Mouse (Mus musculus): ENCODE results near the gene Hbs1l. TPM values are rescaled to one million over a fixed set of nuclear protein-coding genes. Genes with fewer than 3 reads are reported as not detected.
"Not testable (repeated sequence)": the region's sequence is repeated elsewhere in the genome, so short reads cannot be mapped to it uniquely, and the experiment has no call there.

The Hbs1l gene
- total RNA-seq, 2 experiments from 2014 or later = 40.4 to 55.4 TPM

DNA sequence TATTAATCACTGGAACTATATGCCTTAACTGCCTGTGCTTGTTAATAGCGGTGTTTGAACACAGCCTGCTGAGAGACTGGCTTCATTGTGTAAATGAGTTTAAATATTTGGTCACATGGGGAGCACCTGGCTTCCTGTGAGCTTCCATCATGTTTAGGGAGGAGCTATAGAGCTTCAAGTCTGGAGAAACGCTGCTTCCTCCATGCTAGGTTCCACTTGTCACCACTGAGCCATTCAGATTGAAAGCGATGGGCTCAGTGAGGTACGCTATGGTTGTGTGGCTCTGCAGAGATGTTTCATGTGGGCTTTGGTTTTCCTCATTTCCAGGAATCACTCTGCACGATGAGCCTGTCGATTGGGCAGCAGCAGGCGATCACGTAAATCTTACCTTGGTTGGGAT is 62.2 kb downstream of the Hbs1l start:
- ATAC-seq (ENCODE audit: poor library complexity, severe bottlenecking) = no peak

DNA sequence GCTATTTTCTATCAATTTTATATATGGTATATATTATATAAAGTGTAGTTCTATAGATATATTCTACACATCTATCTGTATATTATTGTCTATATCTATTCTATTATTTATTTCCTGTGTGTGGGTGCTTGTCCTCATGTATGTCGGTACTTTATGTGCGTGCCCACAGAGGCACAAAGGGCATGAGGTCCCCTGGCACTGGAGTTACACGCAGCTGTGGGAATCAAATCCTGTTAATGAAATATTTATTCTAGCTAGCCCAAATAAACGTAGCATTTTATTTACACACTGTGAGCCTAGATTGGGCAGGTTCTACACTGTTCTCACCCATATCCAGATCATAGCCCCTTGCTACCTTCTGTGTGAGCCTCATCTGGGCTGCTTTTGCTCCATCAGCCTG is 63.3 kb downstream of the Hbs1l start:
- ATAC-seq (ENCODE audit: poor library complexity, severe bottlenecking) = no peak

DNA sequence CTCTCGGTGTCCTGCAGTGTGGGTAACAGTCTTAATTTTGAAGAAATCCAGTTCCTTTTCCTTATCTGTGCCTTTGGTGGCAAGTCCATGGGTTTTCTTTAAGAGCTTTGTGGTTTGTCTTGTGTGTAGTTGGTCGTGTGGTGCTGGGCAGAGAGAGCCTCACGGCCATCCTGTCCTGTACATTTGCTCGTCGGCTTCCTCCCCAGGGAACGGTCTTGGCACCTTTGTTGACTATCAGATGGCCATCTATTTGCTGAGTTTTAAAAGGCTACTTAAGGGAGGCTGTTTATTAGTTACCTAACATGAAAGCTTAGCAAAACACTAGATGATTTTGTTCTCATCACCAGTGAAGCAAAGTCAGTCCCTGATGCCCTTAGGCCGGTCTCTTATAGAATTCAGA is 66.1 kb downstream of the Hbs1l start:
- no peak for ATAC-seq (ENCODE audit: poor library complexity, severe bottlenecking)

DNA sequence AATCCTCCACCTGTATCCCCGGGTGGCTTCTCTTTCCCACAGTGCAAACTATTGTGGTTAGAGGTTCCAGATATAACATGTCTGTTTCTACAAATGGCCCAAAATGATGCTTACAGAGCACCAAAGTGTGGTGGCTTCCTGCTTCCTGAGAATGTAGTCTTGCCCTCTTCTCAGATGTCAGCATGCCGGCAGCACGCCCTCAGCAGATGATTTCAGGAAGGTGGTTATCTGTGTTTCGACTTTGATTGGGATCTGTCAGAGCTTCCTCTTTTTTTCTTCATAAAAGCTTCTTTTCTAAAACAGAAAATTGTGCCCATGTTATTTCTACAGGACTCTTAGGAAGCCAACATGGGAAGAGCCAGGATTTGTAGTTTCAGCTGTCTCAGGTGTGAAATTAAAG is 67.5 kb downstream of the Hbs1l start:
- peak; percentile 47; the same call in 1 of the 2 replicates for ATAC-seq (ENCODE audit: poor library complexity, severe bottlenecking)

DNA sequence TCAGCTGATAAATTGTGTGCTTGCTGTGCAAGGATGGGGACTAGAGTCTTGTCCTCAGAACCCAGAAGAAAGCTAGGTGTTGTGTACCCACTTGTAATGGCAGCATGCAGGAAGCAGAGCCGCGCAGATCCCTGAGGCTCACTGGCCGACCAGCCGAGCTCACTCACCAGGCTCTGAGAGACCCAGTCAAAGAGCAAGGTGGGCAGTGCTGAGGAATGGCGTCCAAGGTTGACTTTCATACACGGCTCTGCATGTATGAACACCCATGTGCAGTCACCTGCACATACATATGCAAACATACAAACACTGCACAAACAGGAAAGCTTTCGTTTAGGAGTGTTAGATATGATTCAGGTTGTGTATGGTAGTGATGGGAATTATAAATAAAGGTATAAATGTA is 69.2 kb downstream of the Hbs1l start:
- no peak for ATAC-seq (ENCODE audit: poor library complexity, severe bottlenecking)

DNA sequence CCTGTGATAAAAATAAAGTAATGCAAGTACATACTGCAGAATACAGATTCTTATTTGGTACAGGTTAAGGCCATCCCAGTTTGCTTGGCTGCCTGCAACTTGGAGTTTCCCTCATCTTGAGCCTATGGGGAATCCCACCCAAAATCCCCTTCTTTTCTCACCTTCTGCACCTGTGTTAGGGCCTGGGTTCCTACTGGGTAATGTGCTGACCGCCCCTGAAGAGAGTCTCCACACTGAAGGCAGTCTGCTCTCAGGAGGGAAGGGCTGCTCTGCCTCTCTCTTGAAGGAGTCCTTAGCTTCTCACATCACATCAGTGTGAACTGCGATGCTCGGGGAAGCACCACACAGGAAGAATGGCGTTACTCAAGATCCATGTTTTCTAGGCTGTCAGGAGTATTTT is 70.1 kb downstream of the Hbs1l start:
- ATAC-seq (ENCODE audit: poor library complexity, severe bottlenecking) = no peak

DNA sequence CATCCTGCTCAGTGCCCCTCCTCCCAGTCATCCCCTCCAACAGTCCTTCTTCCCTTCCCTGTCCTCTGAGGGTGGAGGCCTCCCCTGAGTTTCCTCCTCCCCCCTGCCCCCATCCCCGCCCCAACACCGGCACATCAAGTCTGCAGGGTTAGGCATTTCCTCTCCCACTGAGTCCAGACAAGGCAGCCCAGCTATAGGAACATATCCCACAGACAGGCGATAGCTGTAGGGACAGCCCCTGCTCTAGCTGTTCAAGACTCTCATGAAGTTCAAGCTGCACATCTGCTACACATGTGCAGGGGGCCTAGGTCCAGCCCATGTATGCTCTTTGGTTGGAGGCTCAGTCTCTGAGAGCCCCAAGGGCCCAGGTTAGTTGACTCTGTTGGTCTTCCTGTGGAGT is 70.7 kb downstream of the Hbs1l start:
- no peak for ATAC-seq (ENCODE audit: poor library complexity, severe bottlenecking)

DNA sequence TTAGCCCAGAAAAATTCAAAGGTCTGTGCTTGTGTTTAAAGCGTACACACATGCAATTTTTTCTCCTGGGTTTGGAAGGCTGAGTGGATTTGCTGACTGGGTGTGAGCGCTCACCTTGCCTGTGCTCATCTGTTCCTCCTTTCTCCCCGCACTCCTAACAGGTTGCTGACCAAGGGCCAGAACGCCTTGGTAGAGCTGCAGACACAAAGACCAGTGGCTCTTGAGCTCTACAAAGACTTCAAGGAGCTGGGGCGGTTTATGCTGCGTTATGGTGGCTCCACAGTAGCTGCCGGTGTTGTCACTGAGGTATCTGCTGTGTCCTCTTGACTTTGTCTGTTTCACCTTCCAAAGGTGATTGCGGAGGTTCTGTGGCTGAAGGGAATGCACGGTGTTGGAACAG is 71.7 kb downstream of the Hbs1l start:
- ATAC-seq (ENCODE audit: poor library complexity, severe bottlenecking) = no peak

DNA sequence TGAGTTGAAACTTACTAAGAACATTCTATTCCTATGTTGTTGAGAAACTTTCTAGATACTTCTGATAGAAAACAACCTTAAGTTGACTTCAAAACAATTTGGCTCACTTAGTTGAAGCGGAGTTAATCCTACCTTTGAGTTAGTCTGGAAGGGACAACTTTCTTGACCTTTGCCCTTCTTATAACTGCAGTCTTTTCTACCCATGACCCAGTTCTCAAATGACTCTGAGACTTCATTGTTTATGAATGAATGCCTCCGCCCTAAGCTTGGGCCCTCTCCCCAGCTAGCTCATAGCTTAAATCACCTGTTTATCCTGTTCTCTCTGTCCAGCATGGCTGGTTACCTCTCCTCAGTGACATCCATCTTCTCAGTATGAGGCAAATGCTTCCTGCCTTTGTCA is 73.8 kb downstream of the Hbs1l start:
- no peak for ATAC-seq (ENCODE audit: poor library complexity, severe bottlenecking)

DNA sequence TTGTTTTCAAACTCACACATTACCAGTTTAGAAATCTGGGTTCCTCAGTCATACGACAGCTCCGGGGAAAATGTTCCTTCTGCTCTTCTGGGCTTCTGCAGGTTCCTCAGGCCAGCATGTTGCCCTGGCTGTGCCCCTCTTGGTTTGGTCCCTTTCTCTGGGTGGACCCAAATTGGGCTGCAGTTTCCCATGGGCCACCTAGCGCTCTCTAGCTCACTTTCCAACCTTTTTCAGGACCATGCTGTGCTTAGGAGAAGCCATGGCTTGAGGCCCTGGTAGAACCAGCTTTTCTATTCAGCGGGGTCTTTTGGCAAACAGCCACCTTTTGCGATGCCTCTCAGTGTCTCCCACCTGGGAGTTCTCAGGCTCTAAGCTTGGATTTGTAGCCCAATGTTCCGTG is 76.5 kb downstream of the Hbs1l start:
- ATAC-seq (ENCODE audit: poor library complexity, severe bottlenecking) = no peak

DNA sequence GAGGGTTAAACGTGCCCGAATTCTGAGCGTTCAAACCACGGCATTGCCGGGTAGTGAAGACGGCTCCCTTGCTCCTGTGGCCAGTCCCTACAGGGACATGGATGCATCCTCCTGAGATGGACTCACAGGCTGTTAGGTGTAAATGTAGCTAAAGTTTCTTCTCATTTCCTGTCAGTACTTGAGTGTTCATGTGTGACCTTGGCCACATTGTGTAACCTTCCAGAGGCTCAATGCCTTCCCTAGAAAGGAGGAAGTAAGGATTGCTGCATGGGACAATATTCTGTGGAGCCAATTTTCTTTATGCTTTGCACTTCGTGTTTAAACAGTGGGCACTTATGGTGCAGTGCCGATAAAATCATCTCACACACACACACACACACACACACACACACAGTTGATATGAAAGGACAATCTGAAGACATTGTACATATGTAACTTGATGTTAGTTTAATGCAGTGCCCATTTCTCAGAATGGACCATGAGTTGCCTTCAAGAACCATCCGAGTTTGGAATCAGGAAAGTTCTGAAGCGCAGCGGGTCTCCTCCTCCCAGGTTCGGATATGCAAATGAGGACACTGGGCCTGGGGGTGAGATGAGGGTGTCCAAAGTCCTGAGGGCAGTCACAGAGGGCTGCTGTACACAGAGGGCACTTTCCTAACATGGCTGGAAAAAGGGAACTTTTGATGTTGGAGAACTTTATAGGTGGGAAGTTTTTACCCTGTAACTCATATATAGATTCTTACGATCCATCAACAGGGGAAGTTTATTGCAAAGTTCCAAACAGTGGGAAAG is 81.1 kb downstream of the Hbs1l start, which contains the start of gene Aldh8a1:
Gene Aldh8a1, plus strand, starts transcription at position 610 of the 792 bp plus-strand sequence.
- peak; percentile 71 for ATAC-seq (ENCODE audit: poor library complexity, severe bottlenecking)

DNA sequence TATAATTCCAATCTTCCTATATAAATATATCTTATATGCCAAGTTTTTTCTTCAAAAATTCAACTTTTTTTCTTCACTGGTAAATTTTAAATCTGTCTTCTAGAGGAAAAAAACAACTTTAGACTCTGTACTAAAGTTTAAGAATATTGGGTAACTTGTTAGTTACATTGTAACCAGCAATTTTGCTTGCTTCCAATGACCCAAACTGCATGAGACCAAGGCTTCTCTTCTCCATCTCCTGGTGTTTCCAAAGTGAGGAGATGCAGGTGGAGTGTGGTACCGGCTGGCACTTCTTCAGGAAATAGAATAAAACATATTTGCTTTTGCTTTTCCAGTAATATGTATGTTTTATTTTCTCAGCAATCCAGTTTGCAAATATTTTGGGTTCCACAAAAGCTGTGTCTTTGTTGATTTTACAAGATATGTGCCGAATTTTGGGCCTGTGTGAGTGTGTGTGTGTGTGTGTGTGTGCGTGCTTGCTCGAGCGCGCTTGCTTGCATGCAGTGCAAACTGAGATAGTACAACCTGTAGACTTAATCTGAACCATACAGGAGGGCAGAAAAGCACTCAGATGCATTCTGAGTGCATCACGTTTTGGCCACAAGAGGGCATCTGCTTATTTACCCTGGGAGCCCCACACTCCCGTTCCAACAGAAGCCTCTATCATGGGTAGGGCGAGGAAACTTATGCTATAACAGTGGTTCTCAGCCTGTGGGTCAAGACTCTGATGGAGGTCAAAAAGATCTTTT is 82.6 kb downstream of the Hbs1l start:
- ATAC-seq (ENCODE audit: poor library complexity, severe bottlenecking) = peak; percentile 31

DNA sequence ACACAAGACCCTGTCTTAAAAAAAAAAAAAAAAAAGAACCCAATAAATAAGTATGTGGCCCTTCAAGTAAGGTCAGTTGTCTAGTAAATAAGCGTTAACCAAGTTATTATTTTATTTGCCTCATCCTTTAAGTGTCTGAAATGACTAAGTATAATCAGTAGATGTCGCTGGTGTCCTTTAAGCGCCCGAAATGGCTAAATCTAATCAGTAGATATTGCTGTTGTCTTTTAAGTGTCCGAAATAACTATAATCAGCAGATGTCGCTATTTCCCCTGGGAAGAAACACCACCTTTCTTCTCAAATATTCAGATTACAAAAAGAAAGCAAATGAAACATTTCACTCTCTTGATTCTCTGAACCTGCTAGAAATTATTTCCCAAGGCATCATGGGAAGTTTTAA is 87.1 kb downstream of the Hbs1l start:
- ATAC-seq (ENCODE audit: poor library complexity, severe bottlenecking) = peak; percentile 71

DNA sequence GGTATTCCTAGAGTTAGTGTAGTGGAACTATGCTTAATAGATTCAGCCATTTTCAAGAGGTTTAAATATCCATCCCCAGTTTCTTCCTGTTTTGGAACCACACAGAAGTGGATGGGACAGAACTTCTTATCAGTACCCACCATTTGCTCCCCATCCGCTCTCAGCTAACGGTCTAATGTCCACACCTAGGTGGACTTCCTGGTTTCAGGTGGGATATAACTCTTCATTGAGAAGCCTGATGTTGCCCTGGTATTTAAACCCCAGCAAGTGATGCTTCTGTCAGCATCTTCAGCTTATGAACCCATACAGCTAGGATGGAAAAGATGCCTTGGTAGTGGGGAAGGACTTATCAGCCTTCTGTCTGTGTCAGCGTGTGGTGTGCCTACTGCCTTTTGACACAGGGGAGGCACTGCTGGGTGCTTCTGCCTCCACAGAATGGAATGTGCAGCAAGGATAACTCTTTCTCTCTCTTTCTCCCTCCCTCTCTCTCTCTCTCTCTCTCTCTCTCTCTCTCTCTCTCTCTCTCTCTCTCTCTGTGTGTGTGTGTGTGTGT is 89.4 kb downstream of the Hbs1l start:
- no peak for ATAC-seq (ENCODE audit: poor library complexity, severe bottlenecking)

DNA sequence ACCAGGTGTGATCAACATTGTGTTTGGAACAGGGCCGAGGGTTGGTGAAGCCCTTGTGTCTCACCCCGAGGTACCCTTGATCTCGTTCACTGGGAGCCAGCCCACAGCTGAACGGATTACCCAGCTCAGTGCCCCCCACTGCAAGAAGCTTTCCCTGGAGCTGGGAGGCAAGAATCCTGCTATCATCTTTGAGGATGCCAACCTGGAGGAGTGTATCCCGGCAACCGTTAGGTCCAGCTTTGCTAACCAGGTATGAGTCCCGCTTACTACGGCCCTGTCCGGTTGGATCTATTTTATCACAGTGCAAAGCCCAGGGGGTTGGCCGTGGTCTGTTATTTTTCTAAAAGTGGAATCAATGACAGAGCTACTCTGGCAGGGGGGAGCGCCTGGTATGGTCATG is 93.3 kb downstream of the Hbs1l start:
- no peak for ATAC-seq (ENCODE audit: poor library complexity, severe bottlenecking)

DNA sequence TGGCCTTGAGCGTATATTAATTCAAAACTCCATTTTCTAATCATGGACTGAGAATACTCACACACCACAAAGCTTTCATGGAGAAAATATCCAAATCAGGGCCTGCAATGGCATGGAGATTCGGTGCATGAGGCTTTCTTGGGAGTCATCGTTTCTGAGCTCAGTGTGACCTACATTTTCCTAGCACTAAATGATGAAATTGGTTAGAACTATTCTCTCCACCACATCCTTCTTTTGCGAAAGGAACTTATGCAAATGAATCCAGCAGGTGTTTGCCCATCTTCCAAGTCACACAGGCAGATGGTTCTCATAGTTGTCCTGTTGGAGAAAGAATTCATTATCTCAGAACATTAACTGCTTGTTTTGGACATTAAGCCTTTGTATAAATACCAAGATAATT is 94.7 kb downstream of the Hbs1l start:
- ATAC-seq (ENCODE audit: poor library complexity, severe bottlenecking) = no peak

DNA sequence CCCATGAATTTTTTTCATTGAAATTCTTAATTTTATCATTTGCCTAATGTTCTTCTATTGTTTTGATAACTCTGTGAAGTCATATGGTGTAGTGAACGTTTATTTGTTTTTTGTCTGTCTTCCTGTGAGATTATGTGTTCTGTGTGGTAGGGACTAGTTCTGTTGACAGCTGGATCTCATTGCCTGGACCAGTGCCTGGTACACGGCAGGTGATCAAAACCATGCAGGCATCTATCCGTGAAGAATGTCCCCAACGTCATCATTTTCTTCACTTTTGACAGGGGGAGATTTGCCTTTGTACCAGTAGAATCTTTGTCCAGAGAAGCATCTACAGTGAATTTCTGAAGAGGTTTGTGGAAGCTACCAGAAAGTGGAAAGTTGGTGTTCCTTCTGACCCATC is 95.5 kb downstream of the Hbs1l start:
- no peak for ATAC-seq (ENCODE audit: poor library complexity, severe bottlenecking)

DNA sequence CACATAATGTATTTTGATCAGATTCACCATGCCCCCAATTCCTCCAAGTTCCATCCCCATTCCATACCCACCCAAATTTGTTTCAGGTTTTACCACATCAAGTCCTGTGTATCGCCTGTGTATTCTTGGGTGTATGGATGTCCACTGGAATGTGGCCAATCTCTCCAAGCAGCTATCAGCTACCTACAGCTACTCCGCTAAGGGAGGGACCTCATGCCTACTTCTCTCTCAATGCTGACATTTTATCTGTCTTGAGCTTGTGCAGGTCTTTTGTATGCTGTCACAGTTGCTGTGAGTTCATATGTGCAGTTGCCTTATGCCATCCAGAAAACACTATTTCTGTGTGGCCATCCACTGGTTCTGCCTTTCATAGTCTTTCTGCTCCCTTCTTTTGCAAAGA is 97.6 kb downstream of the Hbs1l start:
- ATAC-seq (ENCODE audit: poor library complexity, severe bottlenecking) = no peak

DNA sequence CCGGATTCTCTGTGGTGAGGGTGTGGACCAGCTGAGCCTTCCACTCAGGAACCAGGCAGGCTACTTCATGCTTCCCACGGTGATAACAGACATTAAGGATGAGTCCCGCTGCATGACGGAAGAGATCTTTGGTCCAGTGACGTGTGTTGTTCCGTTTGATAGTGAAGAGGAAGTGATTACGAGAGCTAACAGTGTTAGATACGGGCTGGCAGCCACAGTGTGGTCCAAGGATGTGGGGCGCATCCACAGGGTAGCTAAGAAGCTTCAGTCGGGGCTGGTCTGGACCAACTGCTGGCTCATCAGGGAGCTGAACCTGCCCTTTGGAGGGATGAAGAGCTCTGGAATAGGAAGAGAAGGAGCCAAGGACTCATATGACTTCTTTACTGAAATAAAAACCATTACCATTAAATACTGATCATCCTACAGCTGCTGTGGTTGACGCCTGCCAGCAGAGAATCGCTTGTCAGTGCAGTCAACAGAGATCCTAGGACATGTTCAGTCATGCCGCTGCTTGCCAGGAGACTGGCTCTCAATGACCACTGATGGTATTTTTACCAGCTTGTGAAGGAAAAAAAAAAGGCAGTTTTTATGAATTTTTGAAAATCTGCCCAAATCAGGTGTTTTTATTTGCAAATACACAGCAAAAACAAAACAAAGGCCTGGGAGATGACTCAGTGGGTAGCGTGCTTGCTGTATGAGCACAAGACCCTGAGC is 99.8 kb downstream of the Hbs1l start:
- peak; percentile 69 for ATAC-seq (ENCODE audit: poor library complexity, severe bottlenecking)

DNA sequence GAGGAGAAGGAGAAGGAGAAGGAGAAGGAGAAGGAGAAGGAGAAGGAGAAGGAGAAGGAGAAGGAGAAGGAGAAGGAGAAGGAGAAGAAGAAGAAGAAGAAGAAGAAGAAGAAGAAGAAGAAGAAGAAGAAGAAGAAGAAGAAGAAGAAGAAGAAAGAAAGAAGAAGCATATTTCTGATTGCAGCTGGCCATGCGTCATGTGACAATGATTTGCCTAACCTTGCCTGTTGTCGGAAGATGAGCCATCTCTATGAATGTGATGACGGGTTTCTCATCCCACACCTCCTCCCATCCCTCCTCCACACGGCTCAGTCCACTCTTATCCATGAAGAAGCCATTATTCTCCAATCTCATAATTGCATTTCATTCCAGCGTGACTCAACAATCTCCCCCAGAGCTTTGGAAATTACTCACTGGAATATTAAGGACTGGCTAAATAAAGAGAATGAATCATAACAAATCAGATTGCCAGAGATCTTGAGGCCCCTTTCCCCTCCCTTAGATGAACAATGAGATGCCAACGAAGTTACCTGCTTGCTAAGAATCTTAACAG is 103.2 kb downstream of the Hbs1l start:
- not testable (repeated sequence) for ATAC-seq (ENCODE audit: poor library complexity, severe bottlenecking)

DNA sequence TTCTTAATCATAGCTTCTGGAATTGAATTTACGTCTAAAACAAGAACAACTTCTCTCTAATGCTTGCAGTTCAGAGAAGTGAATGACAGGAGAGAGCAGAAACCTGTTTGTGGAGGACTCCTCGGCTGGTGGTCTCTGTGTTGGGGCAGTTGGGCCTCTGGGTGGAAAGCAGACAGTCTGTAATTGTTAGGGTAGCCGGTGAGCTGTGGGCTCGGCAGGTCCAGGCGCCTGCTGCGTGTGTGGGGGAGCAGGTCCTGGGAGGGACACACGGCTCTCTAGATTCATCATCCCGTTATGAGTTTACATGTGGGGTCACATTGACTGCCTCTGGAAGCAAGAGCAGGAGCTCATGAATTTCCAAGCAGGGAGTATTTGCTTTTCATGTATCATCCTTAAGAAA is 103.8 kb downstream of the Hbs1l start:
- ATAC-seq (ENCODE audit: poor library complexity, severe bottlenecking) = no peak
